Mouse (Mus musculus) small intestine, adult 2 months (tissue): ENCODE measurements at regions not wholly inside any gene's neighbourhood (a gene's known extent, or its start where the extent isn't known, plus 50 kb on each side); places are given as distances from the start of the nearest gene placed in this dataset.
"Not testable (repeated sequence)": the region's sequence is repeated elsewhere in the genome, so short reads cannot be mapped to it uniquely, and the experiment has no call there.

ENCODE experiments used
- CTCF ChIP-seq: fragments of 200-500 bp; IDR thresholded peaks from 2 replicates; pipeline ENCODE4 v1.5.1; 2012; ENCODE audit warnings: low read depth, mild to moderate bottlenecking, control low read depth, inconsistent platforms, low read length, moderate library complexity, mixed read lengths; ENCODE audit not compliant: insufficient replicate concordance, insufficient read length; ENCODE audit errors: extremely low read depth
- POLR2A ChIP-seq: fragments of 200-500 bp; IDR thresholded peaks from 2 replicates; pipeline ENCODE4 v1.6.1; 2012; ENCODE audit warnings: low read depth, mild to moderate bottlenecking, control low read depth, inconsistent platforms, low read length, moderate library complexity

DNA sequence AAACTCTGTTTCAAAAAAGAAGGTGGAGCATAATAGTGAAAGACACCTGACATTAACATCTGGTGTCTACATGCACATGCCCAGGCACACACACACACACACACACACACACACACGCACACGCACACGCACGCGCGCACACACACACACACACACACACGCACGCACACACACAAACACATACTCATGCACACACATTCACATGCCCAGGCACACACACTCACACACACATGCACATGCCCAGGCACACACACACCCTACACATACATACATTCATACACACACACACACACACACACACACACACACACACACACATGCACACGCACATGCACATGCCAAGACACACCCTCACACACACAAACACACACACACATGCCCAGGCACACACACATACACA lies 89.4 kb upstream of the Dlg1 start:
- not testable (repeated sequence) for TF ChIP-seq CTCF, POLR2A
